Mouse (Mus musculus): ENCODE results near the gene Sfxn3.
A peak's percentile ranks its signal among the peaks of the same experiment; 100 is the strongest.

Gene Sfxn3

DNA sequence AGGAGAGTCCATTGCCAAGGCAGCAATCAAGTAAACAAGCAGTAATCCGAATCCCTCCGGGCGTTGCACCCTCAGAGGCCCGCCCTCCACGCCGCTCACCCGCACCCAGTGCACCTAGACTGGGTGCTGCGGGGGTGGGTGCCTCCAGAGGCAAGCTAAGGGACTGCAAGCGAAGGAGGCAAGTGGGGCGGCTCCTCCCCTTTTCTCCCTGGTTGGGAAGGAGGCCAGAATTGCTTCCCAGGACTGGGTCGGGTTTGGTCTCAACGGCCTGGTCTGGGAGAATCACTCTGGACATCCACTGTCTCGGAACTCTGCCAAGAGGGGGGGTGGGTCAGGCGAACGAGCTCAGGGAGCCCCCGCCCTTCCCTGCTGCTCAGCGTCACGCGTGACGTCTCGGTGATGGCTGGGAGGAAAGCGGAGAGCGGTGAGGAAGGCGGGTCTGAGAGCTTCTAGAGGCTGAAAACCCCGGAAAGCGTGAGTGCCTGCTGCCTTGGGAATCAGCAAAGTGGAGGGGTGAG, at the start of gene Sfxn3:
Gene Sfxn3, plus strand, starts transcription at position 87 of the 518 bp plus-strand sequence.
- peak; percentile 91 for DNase-seq

DNA sequence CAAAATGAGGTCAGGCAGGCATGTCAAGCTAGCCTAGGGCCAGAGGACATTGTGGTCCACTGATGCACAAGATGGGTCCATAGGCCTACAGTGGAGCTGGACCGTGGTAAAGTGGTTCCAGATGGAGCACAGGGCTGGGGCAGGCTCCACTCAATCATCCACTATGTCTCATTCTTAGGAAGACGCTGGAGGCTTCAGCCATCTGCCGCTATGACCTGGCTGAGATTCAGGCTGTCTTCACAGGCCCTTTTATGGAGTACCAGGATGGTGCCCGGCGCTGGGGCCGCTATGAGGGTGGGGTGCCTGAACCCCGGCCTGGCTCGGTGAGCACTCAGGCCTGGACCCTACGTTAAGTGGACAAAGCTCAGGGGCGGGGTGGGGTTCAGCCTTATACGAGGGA, 49.5 kb upstream of the Sfxn3 start:
- DNase-seq = no peak

- no peak for DNase-seq
Measured at GRCm38 (mm10) chr19:44999647-45000046, 47.7 kb upstream of the Sfxn3 start.

- DNase-seq = no peak
Measured at GRCm38 (mm10) chr19:45002301-45002700, 45.0 kb upstream of the Sfxn3 start.

DNA sequence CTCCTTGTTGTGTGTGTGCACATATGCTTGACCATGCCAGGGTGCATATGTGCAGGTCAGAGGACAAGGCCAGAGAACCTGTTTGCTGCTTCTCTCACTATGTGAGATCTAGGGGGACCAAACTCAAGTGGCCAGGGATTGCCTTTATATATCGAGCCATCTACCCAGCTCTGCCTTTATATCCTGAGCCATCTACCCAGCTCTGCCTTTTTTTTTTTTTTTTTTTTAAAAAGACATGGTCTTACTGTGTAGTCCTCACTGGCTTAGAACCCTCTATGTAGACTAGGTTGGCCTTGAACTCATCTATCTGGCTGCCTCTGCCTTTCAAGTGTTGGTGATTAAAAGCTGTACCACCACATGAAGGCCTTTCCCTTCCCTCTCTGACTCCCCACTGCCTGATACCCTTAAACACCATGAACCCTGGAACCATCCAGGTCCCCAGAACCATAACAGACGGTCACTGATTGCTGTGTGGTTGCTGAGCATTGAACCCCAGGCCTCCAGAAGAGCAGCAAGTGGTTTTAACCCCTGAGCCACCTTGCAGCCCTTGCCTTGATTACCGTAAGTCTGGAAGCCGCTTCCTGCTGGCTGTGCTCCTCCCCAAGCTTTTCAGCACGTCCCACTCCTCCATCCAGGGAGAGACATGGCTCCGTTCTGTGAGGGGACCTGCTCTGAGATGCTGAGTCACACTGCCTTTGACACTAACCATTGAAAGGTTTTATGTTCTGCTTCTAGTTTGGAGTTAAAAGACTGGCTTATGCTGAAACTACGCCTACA, 43.4 kb upstream of the Sfxn3 start:
- no peak for DNase-seq

DNA sequence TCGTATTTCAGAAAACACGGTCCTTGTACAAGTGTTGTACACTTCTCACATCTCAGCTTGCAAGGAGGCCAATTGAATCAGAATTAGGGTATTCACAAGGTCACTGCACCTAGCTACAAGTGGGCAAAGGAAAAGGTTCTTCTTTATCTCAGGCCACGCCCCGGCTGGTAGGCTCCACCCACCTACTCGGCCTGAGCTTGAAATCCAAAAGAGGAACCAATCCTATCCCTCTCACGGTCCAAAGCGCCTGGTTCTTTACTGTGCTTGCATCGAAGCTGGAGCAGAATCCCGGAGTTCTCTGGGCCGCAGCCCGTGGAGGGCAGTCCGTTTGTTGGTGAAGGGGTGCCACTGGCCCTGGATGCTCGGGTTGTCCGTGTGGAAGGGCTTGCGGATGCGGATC, 41.9 kb upstream of the Sfxn3 start, which contains the start of gene Twnk:
Gene Twnk, plus strand, starts transcription at position 220 of the 400 bp plus-strand sequence.
- DNase-seq = peak; percentile 74

- DNase-seq = peak; percentile 94
Measured at GRCm38 (mm10) chr19:45005957-45006712, 41.2 kb upstream of the Sfxn3 start, which contains the start of gene Mrpl43. TSS of gene Mrpl43 (minus strand) at chr19:45006442.

DNA sequence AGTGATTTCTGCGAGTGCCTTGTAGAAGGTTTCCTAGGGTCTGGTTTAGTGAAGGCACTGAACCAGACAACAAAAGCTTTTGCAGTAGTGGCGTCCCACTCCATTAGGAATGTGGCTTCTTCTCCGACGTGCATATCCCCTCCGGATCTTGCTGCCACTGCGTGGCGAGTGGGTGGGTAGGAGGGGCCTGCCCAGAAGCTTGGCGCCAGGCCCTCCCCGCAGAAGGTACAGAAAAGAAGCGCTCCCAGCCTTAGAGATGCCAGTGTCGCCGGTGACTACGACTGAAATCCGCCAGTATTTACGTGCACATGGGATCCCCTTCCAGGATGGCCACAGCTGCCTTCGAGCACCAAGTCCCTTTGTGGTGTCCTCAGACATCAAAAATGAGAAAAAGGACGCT, 40.3 kb upstream of the Sfxn3 start:
- no peak for DNase-seq

GRCm38 (mm10) chr19:45007425-45008191, 39.7 kb upstream of the Sfxn3 start:
- peak; percentile 82 for DNase-seq

DNA sequence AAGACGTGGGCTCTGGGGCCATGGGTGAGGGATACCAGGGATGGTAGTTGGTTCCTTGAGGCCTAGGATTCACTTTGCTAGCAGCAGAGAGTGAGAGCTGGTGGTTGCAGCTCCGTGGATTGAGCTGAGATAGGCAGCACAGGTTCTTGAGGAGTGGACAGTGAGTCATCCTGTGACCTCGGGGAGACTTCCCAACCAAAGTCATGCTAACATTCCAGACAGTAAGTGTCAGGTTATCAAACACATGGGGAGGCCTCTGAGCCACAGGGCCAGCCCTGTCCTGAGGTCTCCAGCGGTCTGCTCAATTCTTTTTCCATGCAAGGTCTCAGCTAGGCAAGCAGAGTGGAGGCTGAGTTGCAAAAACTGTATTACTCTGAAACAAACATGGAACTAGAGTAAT, 36.7 kb upstream of the Sfxn3 start:
- no peak for DNase-seq

GRCm38 (mm10) chr19:45012219-45012618, 35.1 kb upstream of the Sfxn3 start:
- no peak for DNase-seq

DNA sequence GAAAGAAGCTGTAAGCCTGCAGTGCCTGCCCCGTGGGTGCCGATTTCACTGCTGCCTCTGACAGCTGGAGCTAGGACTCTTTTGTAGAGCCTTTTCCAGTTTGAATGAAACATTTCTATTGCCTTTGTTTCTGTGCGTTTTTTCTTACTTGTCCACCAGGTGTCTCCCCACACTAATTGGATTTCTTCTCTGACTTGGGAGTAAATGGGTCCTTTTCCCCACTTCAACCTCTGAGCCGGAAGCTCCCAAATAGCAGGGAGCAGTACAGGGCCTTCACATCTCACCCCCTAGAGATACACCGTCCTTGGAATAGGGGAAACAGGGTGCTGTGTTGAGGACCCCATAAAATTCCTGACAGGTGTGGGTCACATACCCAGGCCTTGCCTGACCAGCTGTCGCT, 34.7 kb upstream of the Sfxn3 start:
- DNase-seq = no peak

- no peak for DNase-seq
Measured at GRCm38 (mm10) chr19:45013581-45014225, 33.6 kb upstream of the Sfxn3 start.

DNA sequence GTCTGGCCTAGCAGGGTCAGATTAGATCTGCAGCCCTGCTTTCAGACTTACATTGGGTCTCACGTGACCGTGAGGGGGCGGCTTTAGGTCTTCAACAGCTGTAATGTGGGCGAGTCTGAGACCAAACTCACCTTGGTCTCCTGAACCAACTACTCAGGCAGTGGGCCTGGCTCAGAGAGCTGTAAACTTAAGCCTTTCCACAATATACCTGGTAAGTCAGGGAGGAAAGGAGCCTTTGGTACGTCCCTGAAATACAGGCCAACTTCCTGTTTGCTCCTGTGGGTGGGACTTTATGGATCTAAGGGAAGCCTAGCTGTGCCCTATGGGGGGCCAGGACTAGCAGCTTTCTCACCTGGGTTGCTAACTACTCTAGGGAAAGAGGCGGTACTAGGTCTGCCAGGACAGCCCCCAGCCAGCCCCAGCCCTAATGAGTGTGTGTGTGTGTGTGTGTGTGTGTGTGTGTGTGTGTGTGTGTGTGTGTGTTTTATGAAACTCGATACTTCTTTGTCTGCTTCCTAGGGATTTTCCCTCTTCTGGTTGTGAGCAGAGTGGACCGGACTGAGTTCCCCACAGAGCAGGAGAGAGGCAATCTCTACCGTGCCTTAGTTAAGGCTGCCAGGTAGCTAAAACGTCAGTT, 32.9 kb upstream of the Sfxn3 start, which contains the start of gene Lzts2:
Gene Lzts2, plus strand, starts transcription at position 80 of the 637 bp plus-strand sequence.
- DNase-seq = peak; percentile 57

DNA sequence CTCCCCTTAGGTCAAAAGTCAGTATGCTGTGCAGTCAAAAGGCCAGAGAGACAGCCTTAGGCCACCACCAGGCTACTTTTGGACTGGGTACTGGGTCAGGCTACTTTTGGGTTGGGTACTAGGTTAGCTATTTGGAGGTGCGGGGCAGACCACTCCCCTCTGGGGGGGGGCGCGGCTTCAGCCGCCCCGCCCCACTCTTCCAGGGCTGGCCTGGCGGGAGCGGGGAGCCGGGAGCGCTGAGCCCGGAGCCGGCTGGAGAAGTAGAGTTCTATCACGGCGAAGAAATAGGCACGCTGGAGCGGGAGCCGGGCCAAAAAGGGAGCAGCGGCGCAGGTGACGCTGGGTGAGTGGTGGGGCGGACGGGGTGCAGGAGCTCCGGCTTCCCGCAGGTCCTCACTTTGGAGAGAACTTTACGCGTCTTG, 32.3 kb upstream of the Sfxn3 start:
- peak; percentile 91 for DNase-seq

GRCm38 (mm10) chr19:45015518-45016281, 31.6 kb upstream of the Sfxn3 start:
- DNase-seq = peak; percentile 69

GRCm38 (mm10) chr19:45016341-45017215, 30.7 kb upstream of the Sfxn3 start:
- DNase-seq = peak; percentile 88

- DNase-seq = peak; percentile 85
Measured at GRCm38 (mm10) chr19:45017216-45017771, 30.0 kb upstream of the Sfxn3 start.

GRCm38 (mm10) chr19:45017909-45018308, 29.4 kb upstream of the Sfxn3 start:
- peak; percentile 89 for DNase-seq

Data from kidney, adult 11 months (tissue).